Mouse (Mus musculus) adrenal gland, postnatal 25 days (tissue): ENCODE measurements at regions not wholly inside any gene's neighbourhood (a gene's known extent, or its start where the extent isn't known, plus 50 kb on each side); places are given as distances from the start of the nearest gene placed in this dataset.

Experiments used
- DNase-seq: peaks from one replicate; pipeline ENCODE4 v3.0.0; 2021; ENCODE audit warnings: mixed read lengths

DNA sequence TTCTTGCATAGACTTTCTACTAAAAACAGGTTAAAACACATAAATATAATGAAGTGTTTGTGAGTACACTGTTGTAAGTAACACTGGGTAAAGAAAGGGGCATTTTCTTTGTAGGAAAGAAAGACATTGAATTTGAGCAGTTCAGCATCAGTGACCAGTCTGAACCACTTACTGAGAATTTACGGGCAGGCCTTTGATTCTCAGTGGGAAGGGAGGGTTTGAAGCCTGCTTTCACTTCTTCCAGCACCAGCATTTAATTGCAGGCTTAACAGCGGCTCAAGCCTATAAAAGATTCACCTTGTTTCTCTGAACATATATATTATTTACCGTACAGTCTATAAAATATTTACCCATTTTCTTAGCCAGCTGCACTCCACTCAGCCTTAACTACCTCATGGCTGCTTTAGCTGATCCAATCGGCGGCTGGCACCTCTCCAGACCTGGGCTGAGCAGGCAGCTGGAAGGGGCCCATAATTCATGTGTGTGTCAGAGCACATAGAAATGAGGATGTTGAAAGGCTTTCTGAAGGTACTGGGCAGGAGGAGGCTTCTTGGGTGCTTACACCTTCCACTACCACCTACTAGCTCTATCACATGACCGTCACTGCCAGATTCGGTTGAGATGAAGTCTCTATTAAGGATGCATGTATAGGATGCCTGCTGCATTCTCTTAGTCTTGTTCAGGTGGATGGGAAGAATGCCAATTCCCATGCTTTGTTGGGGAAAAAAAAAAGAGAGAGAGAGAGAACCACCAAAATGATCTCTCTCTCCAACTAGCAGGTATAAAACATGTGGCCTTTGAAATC lies 50.0 kb upstream of the Fggy start:
- peak; percentile 73 for DNase-seq
